Mouse (Mus musculus): Measurements from ENCODE around the gene Vps37c.

GRCm38 (mm10) chr19:10720524-10720923 lies 32.0 kb downstream of the Vps37c start:
- TF ChIP-seq CTCF (IDR thresholded peaks at IDR 0.05): no peak
- TF ChIP-seq POLR2A (IDR thresholded peaks at IDR 0.05; ENCODE audit: insufficient read depth, low read depth, low read length): no peak
